Mouse (Mus musculus) lung, adult 18-20 months (tissue): Measurements from ENCODE around the gene Fmc1.

Source experiments
- DNase-seq, 2 experiments: peaks; one replicate each; pipeline ENCODE4 v3.0.0; 2022; ENCODE audit warnings: mixed read lengths in 2 of 2

Gene Fmc1

DNA sequence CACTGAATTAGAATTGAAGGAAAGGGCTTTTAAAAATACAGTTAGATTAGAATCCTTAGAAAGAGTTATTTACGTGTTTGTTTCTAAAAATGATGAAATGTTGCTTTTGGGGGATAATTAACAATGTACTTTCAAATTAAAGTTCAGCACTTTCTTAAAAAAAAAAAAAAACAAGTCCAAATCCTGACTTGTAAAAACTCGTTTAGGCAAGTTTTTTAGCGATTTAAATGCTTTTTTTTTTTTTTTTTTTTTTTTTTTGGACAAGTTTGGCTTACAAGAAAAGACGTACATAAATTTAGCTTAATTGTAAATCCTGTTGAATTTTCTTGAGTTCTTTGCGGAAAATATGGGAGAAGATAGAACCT is 19.3 kb downstream of the Fmc1 start:
- DNase-seq = no peak

DNA sequence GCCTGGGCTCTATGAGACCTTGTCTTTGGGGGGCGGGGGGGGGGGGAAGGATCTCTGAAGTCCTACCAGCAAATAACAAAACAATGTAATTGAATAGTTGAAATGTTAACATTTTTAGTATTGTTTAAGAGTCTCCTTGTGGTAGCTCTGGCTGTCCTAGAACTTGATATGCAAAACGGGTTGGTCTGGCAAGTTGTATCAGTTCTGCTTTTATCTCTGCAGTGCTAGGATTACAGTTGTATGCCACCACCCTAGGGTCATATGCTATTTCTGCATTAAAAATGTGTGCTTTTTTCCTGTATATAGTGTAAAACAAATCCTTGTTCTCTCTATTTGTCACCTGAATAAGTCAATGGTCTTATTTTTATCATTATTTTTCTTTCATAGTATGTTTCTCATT is 42.8 kb downstream of the Fmc1 start:
- DNase-seq = no peak

DNA sequence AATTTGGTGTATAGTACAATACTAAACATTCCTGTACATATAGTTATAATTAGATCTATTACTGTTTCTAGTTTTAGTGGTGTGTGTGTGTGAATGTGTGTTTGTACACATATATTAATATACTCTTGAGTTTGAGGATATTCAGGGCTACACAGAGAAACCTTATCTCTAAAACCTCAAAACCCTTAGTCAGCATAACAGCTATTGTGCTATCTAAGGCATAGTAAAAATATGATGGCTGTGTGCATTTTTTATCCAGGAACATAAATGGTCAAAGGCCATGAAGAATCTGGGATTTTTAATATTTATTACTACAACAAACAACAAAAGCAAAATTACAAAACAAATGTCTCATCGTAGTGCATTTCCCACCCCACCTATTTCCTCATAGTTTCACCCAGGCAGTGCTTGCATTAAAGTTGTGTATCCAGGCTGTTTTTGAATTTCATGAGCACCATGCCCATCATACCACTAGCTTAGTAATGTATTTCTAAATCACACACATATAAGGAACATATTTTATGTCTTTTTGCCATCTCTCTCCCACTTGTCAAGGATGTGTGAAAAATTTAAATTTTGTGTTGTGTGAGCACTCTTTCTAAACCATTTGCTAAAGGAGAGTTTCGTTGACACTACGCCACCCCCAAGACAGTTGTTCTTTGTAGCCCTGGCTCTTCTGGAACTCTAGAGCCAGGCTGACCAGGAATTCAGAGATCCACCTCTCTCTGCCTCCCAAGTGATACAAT is 47.0 kb downstream of the Fmc1 start:
- DNase-seq = no peak

DNA sequence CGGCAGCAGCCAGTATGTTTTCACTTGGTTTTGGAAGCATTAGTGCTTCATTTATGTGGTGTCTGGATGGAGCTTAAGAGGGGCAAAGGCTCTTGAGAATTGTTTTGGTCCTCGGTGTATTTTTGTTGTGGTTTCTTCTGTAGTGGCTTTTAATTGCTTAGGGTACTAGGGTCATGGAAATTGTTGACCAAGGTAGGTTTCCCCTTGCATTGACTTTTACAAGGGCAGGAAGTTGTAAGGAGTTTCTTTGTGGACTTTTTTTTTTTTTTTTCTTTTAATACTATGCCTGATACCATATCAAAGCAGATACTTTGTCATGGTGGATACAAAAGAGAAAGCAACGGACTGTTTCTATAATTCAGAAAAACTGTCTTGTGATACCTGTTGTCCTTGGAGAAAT is 48.4 kb downstream of the Fmc1 start:
- DNase-seq = no peak
